Mouse (Mus musculus) CD4-positive, CD25-positive, alpha-beta regulatory T cell, adult 4 months (primary cell): ENCODE measurements around the gene Olfr1369-ps1. TPM values are rescaled to one million over a fixed set of nuclear protein-coding genes. Genes with fewer than 3 reads are reported as not detected.
A peak's percentile ranks its signal among the peaks of the same experiment; 100 is the strongest.
"Not testable (repeated sequence)": the region's sequence is repeated elsewhere in the genome, so short reads cannot be mapped to it uniquely, and the experiment has no call there.

Experiments used
- ATAC-seq: one replicate; pipeline ENCODE4 v1.8.0; 2017
- polyA plus RNA-seq, 2 experiments: library from polyadenylated mRNA; unstranded; fragments of 100-300 nt; shearing (Covaris generic); gene quantifications; one replicate each; pipeline ENCODE4 v1.2.1; 2017

Olfr1369-ps1 gene
- polyA plus RNA-seq: under 1 TPM in 1 of 2 experiments, not detected in 1; 0.27 TPM

- not testable (repeated sequence) for ATAC-seq
Measured at GRCm38 (mm10) chr13:21111183-21111582, at the start of gene Olfr1369-ps1. Olfr1369-ps1 (plus strand) TSS chr13:21111483.

GRCm38 (mm10) chr13:21066021-21066420 is 45.3 kb upstream of the Olfr1369-ps1 start:
- ATAC-seq: no peak

DNA sequence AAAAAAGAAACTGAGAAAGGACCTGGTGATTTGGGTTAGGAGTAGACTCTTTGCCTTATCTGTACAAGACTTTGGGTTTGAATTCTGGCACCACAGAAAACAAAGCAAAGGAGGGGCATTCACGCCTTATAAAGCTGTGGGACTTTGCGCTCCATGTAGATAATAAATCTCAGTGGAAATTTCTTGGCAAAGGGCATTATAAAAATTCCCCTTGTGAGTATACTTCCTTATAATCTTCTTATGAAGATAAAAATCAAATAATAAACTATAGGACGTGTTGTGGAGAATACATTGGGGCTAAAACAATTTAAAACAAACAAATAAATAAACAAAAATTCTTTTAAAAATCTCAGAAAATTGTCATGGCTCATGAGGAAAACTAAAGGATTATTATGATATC is 36.4 kb upstream of the Olfr1369-ps1 start, which contains the start of gene Olfr1370:
TSS of gene Olfr1370 (minus strand) at position 101 of the 400 bp plus-strand sequence.
- no peak for ATAC-seq

DNA sequence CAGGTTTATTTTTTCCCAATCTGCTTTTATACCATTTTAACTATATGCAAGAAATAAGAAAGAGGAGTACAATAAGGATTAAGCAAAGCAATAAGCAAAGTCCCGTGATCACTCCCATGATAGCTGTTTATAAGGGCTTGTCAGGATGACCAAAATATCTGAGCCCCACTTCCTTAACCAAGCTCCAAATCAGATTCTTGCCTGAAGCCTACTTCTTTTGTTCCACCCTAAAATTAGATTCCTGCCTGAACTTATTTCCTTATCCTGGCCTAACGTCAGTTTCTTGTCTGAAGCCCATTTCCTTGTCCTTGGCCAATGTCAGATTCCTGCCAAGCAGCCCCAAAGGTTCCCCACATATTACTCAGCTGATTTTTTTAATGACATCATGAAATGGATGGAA is 28.6 kb upstream of the Olfr1369-ps1 start:
- no peak for ATAC-seq

DNA sequence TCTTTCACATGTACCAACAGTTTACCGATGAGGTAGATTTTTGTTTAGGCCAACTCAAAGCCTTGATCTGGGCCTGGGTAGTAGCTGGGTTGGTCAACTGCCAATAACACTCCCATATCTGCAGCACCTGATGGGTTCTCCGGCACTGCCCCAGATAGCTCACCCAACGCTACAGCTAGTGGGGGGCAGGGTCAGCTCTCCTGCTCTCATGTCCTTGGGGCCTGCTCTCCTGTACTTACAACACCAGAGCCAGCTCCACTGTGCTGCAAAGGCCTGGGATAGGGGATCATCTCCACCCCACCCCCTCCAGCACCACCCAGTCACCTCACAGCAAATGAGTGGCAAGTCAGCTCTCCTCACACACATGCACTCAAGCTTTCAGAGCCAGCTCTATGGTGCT is 1.5 kb upstream of the Olfr1369-ps1 start:
- ATAC-seq: no peak

GRCm38 (mm10) chr13:21110441-21110840 is 842 bp upstream of the Olfr1369-ps1 start:
- ATAC-seq: no peak

GRCm38 (mm10) chr13:21114121-21114520 is 2.8 kb downstream of the Olfr1369-ps1 start:
- no peak for ATAC-seq

- not testable (repeated sequence) for ATAC-seq
Measured at GRCm38 (mm10) chr13:21129339-21129738, 18.1 kb downstream of the Olfr1369-ps1 start, which contains the start of gene Olfr263. Olfr263 (plus strand) TSS chr13:21129639.

GRCm38 (mm10) chr13:21142421-21142820 is 31.1 kb downstream of the Olfr1369-ps1 start:
- no peak for ATAC-seq

DNA sequence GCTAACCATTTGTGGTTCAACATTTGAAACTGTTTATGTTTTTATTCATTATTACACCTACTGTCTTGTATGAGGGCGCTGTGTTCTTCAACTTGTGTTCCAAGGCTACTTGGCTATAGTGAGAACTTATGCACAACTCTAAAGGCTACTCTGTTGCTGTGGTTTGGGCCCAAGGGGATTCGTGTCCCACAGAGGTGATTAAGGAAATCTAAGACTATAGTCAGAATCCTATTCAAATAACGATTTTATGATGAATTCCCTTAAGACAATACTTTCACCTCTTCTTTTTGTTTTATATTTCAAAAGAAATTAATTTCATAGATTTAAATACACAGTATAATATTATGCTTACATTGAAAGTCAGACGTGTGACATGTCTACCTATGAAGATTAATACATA is 34.5 kb downstream of the Olfr1369-ps1 start, which contains the start of gene Olfr1368:
TSS of gene Olfr1368 (minus strand) at position 101 of the 400 bp plus-strand sequence.
- no peak for ATAC-seq

DNA sequence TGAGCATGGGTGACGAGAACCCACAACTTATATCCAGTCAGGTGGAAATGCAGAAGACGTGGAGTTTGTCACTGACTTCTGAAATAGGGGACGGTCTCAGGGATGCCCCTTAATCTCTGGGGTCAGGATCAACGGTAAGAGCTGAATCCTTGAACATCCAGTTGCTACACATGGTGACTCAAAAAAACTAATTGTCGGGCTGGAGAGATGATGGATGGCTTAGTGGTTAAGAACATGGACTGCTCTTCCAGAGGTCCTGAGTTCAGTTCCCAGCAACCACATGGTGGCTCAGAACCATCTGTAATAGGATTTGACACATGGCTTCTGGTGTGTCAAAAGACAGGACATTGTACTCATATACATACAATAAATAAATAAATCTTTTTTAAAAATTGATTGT is 44.6 kb downstream of the Olfr1369-ps1 start:
- no peak for ATAC-seq

DNA sequence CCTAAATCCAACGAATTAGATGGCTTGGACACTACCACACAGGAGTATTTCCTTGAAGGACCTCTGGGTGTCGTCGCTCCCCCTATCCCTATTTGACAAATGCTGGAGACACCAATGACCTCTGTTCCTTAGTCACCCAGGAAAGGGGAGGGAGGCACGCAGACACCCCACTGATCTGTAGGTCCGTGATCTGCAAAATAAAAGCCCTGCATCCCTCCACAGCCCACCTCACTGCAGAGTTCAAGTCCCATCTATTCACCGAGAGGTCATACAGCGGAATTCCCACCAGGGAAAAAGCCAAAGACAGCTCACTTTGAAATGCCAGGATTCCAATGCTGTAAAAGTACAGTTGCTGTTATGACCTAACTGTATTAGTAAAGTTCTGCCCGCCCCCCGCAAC is 46.8 kb downstream of the Olfr1369-ps1 start:
- no peak for ATAC-seq

- ATAC-seq: peak; percentile 56
Measured at GRCm38 (mm10) chr13:21158785-21159474, 47.6 kb downstream of the Olfr1369-ps1 start.

DNA sequence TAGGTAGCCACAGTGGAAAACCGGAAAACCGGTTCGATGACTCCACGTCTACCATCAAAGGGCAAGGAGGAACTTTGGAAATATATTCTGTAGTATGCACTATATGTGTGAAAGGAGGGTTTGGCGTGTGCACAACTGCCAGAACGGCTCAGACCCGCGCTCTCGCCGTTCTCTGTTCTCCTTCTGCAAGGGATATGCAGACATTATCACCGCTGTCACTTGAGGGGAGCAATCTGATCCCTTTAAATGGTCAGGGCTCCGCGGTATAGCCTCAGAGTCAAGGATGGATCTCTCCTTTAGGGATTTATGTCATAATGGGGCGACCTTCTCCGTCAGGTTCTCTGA is 48.2 kb downstream of the Olfr1369-ps1 start:
- peak; percentile 18 for ATAC-seq

DNA sequence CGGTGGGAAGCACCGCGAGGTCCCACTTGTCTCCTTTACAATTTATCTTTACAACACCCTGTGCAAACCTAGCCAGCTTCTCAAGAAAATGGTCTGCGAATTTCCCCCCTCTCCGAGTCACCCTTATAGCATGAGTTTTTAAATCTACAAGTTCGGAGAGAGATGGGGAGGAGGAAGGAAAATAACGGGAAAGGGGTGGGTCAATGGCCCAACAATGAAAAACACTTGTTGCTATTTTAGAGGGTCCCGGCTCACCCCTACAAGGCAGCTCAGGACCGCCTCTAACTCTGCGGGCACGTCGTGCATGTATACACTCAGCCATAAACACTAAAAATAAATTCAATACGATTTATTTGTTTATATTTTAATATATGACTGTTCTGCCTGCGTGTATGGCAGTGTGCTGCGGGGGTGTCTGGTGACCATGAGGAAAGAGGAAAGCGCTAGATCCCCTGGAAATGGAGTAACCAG is 48.8 kb downstream of the Olfr1369-ps1 start:
- no peak for ATAC-seq

DNA sequence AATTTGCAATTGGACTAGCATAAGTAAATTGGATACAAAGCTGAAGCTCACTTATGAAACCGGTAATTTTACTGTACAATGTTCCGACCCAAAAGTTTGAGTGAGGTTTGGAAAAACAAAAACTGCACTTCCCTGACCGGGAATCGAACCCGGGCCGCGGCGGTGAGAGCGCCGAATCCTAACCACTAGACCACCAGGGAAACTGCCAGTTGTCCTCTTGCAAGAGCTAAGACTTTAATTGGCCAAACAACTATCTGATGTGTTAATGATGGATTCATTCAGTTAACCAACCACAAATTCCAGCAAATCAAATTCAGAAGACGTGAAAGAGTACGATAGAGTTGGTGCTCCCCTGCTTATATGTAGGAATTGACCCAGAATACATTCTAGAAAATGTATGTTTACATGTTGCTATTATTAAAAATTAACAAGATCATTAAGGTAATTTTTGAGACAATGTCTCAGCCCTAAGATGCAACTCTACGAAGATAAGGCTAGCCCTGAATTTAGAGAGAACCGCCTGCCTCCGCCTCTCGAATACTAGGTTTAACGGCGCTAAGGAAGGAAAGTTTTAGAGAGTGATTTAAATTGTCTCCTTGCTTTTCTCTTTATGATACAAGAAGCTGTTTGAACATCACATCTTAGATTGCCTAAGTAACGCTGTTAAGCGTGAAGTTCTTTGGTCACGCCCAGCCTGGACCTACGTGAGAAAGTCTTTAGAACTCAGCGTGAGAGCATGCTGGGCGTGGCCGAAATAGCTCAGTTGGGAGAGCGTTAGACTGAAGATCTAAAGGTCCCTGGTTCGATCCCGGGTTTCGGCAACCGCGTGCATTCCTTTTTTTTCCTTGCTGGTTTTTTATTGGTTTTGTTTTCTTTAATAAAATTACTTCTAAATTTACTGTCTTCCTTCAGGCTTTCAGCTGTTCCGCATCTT is 49.6 kb downstream of the Olfr1369-ps1 start:
- ATAC-seq: peak; percentile 74

DNA sequence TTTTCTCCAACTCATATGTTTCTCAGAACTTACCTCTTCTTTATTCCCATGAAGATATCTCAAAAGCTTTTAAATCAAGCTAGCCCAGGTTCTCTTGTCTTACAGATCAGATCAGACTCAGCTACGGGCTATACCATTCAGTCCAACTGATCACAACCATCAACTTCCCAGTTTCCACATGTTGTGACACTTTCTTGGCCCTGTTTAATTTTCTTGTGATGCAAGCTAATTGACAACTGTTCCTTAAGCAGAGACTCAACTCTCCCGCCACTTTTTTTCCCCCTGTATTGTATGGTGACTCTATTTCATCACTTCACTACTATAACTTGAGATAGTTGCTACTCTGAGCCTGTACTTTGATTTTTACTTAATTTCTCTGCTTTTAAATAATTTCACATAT is 50.3 kb downstream of the Olfr1369-ps1 start:
- peak; percentile 2 for ATAC-seq

GRCm38 (mm10) chr13:21162591-21162990 is 51.3 kb downstream of the Olfr1369-ps1 start:
- ATAC-seq: no peak

GRCm38 (mm10) chr13:21166936-21167909 is 55.9 kb downstream of the Olfr1369-ps1 start:
- peak; percentile 48 for ATAC-seq

GRCm38 (mm10) chr13:21167910-21168300 is 56.6 kb downstream of the Olfr1369-ps1 start:
- ATAC-seq: peak; percentile 22

GRCm38 (mm10) chr13:21168371-21169011 is 57.2 kb downstream of the Olfr1369-ps1 start:
- ATAC-seq: no peak
